Mouse (Mus musculus) urinary bladder, postnatal 36 days (tissue): ENCODE data around the gene Gm11127.
A peak's percentile ranks its signal among the peaks of the same experiment; 100 is the strongest.
"Not testable (repeated sequence)": the region's sequence is repeated elsewhere in the genome, so short reads cannot be mapped to it uniquely, and the experiment has no call there.

Experiments
- DNase-seq, 2 experiments: peaks; one replicate each; pipeline ENCODE4 v3.0.0; 2022; ENCODE audit warnings: low spot score in 2 of 2, mixed read lengths in 1 of 2

The Gm11127 gene

GRCm38 (mm10) chr17:36031583-36032331, 26.4 kb downstream of the Gm11127 start:
- DNase-seq = peak; percentile 58 to 62

- DNase-seq = not testable (repeated sequence)
Measured at GRCm38 (mm10) chr17:36030703-36031582, 27.2 kb downstream of the Gm11127 start.

- DNase-seq = not testable (repeated sequence)
Measured at GRCm38 (mm10) chr17:36030046-36030702, 28.0 kb downstream of the Gm11127 start.

- no peak for DNase-seq
Measured at GRCm38 (mm10) chr17:36028879-36029619, 29.1 kb downstream of the Gm11127 start.

- no peak for DNase-seq
Measured at GRCm38 (mm10) chr17:36027663-36028062, 30.5 kb downstream of the Gm11127 start.

- no peak for DNase-seq
Measured at GRCm38 (mm10) chr17:36025901-36026300, 32.3 kb downstream of the Gm11127 start.

GRCm38 (mm10) chr17:36025197-36025596, 33.0 kb downstream of the Gm11127 start:
- no peak for DNase-seq

- peak; percentile 42 to 58 for DNase-seq
Measured at GRCm38 (mm10) chr17:36023710-36024654, 34.2 kb downstream of the Gm11127 start.

GRCm38 (mm10) chr17:36022922-36023321, 35.2 kb downstream of the Gm11127 start:
- DNase-seq = no peak

- no peak for DNase-seq
Measured at GRCm38 (mm10) chr17:36022098-36022497, 36.1 kb downstream of the Gm11127 start.

GRCm38 (mm10) chr17:36021309-36021708, 36.9 kb downstream of the Gm11127 start:
- no peak for DNase-seq

- peak; percentile 66 to 70 for DNase-seq
Measured at GRCm38 (mm10) chr17:36020191-36021073, 37.7 kb downstream of the Gm11127 start, which contains the start of gene H2-T24. TSS of gene H2-T24 (minus strand) at chr17:36020560.

GRCm38 (mm10) chr17:36019519-36019918, 38.7 kb downstream of the Gm11127 start:
- DNase-seq = no peak

GRCm38 (mm10) chr17:36018979-36019378, 39.2 kb downstream of the Gm11127 start:
- DNase-seq = no peak

- no peak for DNase-seq
Measured at GRCm38 (mm10) chr17:36017046-36017445, 41.1 kb downstream of the Gm11127 start.

- no peak for DNase-seq
Measured at GRCm38 (mm10) chr17:36014977-36015376, 43.2 kb downstream of the Gm11127 start.
